Mouse (Mus musculus) intestine, embryonic 15.5 days (tissue): Measurements from ENCODE around the gene Gch1. TPM values are rescaled to one million over a fixed set of nuclear protein-coding genes. Genes with fewer than 3 reads are reported as not detected.

ENCODE experiments used
- ATAC-seq: fragments of 200-750 bp; cut with Nextera tagmentation; 2 replicates; pipeline ENCODE4 v1.8.0; 2017; ENCODE audit warnings: moderate TSS enrichment, moderate library complexity
- H3K27ac ChIP-seq: fragments of 300-500 bp; sonication (generic); 2 replicates; pipeline ENCODE4 v1.5.1; 2015; ENCODE audit warnings: mild to moderate bottlenecking, inconsistent platforms
- H3K27me3 ChIP-seq: fragments of 300-500 bp; sonication (generic); replicated peaks from 2 replicates; pipeline ENCODE4 v1.6.1; 2015; ENCODE audit warnings: inconsistent platforms
- H3K36me3 ChIP-seq: fragments of 300-500 bp; sonication (generic); 2 replicates; pipeline ENCODE4 v1.6.1; 2015; ENCODE audit warnings: inconsistent platforms
- H3K4me1 ChIP-seq: fragments of 300-500 bp; sonication (generic); replicated peaks from 2 replicates; pipeline ENCODE4 v1.6.1; 2015; ENCODE audit warnings: inconsistent platforms
- H3K4me2 ChIP-seq: fragments of 300-500 bp; sonication (generic); replicated peaks from 2 replicates; pipeline ENCODE4 v1.6.1; 2015; ENCODE audit warnings: mild to moderate bottlenecking, inconsistent platforms
- H3K4me3 ChIP-seq: fragments of 300-500 bp; sonication (generic); replicated peaks from 2 replicates; pipeline ENCODE4 v1.5.1; 2015; ENCODE audit warnings: inconsistent platforms
- H3K9ac ChIP-seq: fragments of 300-500 bp; sonication (generic); 2 replicates; pipeline ENCODE4 v1.6.1; 2015; ENCODE audit warnings: inconsistent platforms
- H3K9me3 ChIP-seq: fragments of 300-500 bp; sonication (generic); 2 replicates; pipeline ENCODE4 v1.6.1; 2016; ENCODE audit warnings: inconsistent platforms
- WGBS: fragments of 180-500 bp; shearing (Covaris S2); methylation state at CpG from one replicate; pipeline ENCODE4 v1.1.7; 2015; 5-methylcytosine and 5-hydroxymethylcytosine counted together
- polyA plus RNA-seq: library from polyadenylated mRNA; unstranded; fragments of >200 nt; fragmentation: Nextera tagmentation; extraction: Ambion mirVana; gene quantifications from 2 replicates; pipeline ENCODE4 v1.2.1, GENCODE M21; 2015

The Gch1 gene
- polyA plus RNA-seq, result 10.4 and 11.1 TPM in 2 replicates

DNA sequence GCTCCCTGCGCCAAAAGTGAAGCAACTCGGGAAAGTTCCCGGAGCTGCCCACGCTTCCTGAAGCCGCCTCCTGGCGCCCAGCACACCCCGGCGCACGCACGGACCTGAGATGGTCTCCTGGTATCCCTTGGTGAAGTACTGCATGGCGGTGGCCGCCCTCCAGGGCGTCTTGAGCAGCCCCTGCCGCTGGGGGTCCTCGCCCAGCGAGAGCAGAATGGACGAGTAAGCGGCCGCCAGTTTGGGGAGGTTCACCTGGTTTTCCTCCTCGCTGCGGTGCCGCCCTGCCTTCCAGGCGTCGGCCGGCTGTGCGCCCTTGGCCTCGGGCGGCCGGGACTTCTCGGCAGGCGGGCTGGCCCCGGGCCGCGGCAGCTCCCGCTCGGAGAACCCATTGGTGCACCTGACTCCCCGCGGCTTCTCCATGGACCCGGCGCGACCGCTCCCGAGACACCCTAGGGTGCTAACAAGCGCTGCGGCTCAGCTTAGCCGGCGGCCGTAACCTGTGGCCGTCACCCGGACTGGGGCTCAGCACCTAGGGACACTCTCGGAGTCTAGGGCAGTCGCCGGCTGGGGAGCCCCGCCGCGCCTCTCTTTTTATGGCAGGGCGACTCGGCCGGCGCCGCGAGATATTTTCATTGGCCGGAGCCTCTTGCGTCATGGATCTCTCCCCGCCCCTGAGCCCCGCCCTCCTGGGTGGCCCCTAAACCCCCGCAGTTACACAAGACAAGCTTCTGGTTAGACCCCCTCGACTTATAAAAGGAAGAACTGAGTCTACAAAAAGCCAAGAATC lies at the start of gene Gch1:
Gene Gch1 (minus strand): TSS at position 566 of the 787 bp plus-strand sequence.
- Histone ChIP-seq H3K27ac (0 out of 2 replicates have a peak within 1 kb of the TSS, but pooled peaks have one; percentile 54), H3K4me3 (peak within 1 kb of the TSS; percentile 67), H3K4me1 (peaks cover 9% of the 10 kb centered on the region; the same call in 1 of the 2 replicates), H3K27me3 (no peaks in the 10 kb centered on the region), H3K9ac (peak within 1 kb of the TSS; percentile 56), H3K9me3 (no peaks in the 10 kb centered on the region), H3K4me2 (peak within 1 kb of the TSS; percentile 97), H3K36me3 (no peaks in the 10 kb centered on the region)
- WGBS, result under 1% methylated on average over 68 of the region's 68 CpGs
- peak; percentile 92 for ATAC-seq

DNA sequence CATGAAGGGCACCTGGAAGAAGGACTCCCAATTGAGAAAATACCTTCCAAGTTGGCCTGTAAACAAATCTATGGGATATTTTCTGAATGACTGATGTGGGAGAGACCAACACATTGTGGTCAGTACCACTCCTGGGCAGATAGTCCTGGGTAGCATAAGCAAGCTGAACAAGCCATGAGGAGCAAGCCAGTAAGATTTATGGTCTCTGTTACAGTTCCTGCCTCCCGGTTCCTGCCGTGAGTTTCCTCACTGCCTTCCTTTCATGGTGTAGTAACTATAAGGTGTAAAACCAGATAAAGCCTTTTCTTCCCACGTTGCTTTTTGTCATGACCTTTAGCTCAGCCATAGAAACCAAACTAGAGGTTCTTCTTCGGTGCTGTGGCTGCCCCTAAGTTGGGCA lies 48.1 kb upstream of the Gch1 start:
- Histone ChIP-seq H3K4me2 (no peak overlapping the region), H3K9ac (no peak overlapping the region), H3K4me1 (no peaks in the 10 kb centered on the region), H3K27me3 (no peaks in the 10 kb centered on the region), H3K27ac (no peak overlapping the region), H3K4me3 (no peak overlapping the region), H3K36me3 (peaks cover 4% of the 10 kb centered on the region; the same call in 1 of the 2 replicates), H3K9me3 (no peaks in the 10 kb centered on the region)
- WGBS, result 84% methylated on average over 4 of the region's 4 CpGs
- ATAC-seq, result no peak

DNA sequence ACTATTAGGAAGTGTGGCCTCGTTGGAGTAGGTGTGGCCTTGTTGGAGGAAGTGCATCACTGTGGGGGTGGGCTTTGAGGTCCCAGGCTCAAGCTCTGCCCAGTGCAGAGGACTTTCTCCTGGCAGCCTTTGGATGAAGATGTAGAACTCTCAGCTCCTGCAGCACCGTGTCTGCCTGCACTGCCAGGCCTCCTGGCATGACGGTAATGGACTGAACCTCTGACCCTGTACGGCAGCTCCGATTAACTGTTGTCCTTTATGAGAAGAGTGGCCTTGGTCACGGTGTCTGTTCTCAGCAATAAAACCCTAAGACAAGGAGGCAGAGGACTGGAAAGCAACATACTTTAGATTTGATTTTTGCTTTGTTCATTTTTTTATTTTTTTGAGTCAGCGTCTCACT lies 47.3 kb upstream of the Gch1 start:
- Histone ChIP-seq H3K27ac (no peak overlapping the region), H3K9ac (no peak overlapping the region), H3K27me3 (no peaks in the 10 kb centered on the region), H3K4me3 (no peak overlapping the region), H3K36me3 (peaks cover 4% of the 10 kb centered on the region; the same call in 1 of the 2 replicates), H3K9me3 (no peaks in the 10 kb centered on the region), H3K4me1 (no peaks in the 10 kb centered on the region), H3K4me2 (no peak overlapping the region)
- ATAC-seq, result no peak
- 92% methylated on average over 7 of the region's 7 CpGs for WGBS

- Histone ChIP-seq H3K36me3 (no peaks in the 10 kb centered on the region), H3K27me3 (no peaks in the 10 kb centered on the region), H3K9me3 (no peaks in the 10 kb centered on the region), H3K4me3 (no peak overlapping the region), H3K4me2 (no peak overlapping the region), H3K27ac (no peak overlapping the region), H3K4me1 (no peaks in the 10 kb centered on the region), H3K9ac (no peak overlapping the region)
- no peak for ATAC-seq
- 63% methylated on average over 5 of the region's 5 CpGs for WGBS
Observed at GRCm38 (mm10) chr14:47234526-47235250, 45.5 kb upstream of the Gch1 start.

DNA sequence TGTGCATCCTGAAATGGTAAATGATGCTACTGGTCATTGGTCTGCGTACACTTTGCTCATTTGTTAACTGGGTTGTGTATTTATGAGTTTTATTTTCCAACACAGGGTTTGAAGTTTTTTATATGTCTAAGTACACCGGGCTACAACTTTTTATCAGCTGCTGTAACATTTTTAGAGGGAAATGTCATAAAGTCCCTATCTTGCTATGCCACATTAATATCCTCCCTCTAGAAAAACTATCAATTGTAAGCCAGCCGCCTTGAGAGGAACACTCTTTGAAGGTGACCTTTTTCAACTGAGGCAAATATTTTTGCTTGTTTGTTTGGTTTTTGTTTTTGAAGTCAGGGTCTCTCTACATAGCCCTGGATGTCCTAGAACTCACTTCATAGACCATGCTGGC lies 44.8 kb upstream of the Gch1 start:
- Histone ChIP-seq H3K4me3 (no peak overlapping the region), H3K36me3 (no peaks in the 10 kb centered on the region), H3K4me1 (no peaks in the 10 kb centered on the region), H3K9ac (no peak overlapping the region), H3K27me3 (no peaks in the 10 kb centered on the region), H3K4me2 (no peak overlapping the region), H3K27ac (no peak overlapping the region), H3K9me3 (no peaks in the 10 kb centered on the region)
- 90% methylated on average over 3 of the region's 3 CpGs for WGBS
- ATAC-seq, result no peak

- H3K4me1 ChIP-seq, result no peaks in the 10 kb centered on the region
- H3K27ac ChIP-seq, result no peak overlapping the region
- WGBS, result 62% methylated on average over 2 of the region's 2 CpGs
- H3K9me3 ChIP-seq, result no peaks in the 10 kb centered on the region
- no peak for ATAC-seq
- no peaks in the 10 kb centered on the region for H3K27me3 ChIP-seq
- no peak overlapping the region for H3K4me3 ChIP-seq
- H3K9ac ChIP-seq, result no peak overlapping the region
- no peak overlapping the region for H3K4me2 ChIP-seq
- H3K36me3 ChIP-seq, result no peaks in the 10 kb centered on the region
Observed at GRCm38 (mm10) chr14:47233602-47234001, 44.4 kb upstream of the Gch1 start.

DNA sequence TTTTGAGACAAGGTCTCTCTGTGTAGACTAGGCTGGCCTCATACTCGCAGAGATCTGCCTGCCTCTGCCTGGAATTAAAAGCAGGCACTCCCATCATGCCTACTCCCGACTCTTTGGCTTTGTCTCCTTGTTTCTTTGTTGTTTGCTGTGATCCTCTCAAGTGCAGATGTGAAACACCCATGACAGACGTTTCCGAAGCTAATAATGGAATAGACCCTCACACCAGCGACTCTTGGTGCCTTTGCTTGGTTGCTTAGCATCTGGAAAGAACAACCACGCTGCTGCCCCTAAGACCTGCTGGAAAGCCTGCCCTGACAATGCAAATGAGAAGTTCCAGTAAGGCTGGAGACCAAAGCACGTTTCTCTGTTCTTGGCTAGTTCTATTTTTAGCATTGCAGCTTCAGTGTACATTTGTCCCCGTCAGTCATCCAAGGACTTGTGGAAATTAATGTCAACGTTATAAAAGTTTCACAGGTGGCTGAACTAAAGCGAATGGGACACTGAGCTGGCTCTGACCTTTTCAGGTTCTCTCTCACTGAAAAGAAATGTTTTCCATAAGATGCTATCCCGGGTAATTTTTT lies 40.7 kb upstream of the Gch1 start:
- WGBS, result 68% methylated on average over 11 of the region's 11 CpGs
- ATAC-seq, result no peak

DNA sequence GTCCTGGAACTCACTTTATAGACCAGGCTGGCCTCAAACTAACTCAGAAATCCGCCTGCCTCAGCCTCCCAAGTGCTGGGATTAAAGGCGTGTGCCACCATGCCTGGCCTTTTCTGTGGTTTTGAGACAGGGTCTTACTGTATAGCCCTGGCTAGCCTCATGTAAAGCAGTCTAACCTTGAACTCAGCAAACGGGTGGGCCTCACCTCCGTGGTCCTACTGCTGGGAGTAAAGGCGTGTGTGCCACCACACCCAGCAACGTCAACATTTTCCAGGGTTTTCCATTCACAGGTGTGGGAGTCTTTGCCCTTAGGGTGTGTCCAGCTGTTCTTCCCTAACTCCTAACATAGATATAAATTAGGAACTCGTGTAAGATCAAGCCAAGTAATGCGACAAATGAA lies 36.7 kb upstream of the Gch1 start:
- Histone ChIP-seq H3K4me2 (no peak overlapping the region), H3K9me3 (no peaks in the 10 kb centered on the region), H3K36me3 (no peaks in the 10 kb centered on the region), H3K27me3 (no peaks in the 10 kb centered on the region), H3K4me1 (no peaks in the 10 kb centered on the region), H3K4me3 (no peak overlapping the region), H3K9ac (no peak overlapping the region), H3K27ac (no peak overlapping the region)
- 84% methylated on average over 8 of the region's 8 CpGs for WGBS
- no peak; the same call in 1 of the 2 replicates for ATAC-seq

More for the DNA sequence above, 40.7 kb upstream of the Gch1 start:
- no peaks in the 10 kb centered on the region for H3K36me3 ChIP-seq
- H3K9ac ChIP-seq, result no peak overlapping the region
- H3K4me1 ChIP-seq, result no peaks in the 10 kb centered on the region
- no peak overlapping the region for H3K4me3 ChIP-seq
- H3K27me3 ChIP-seq, result no peaks in the 10 kb centered on the region
- H3K9me3 ChIP-seq, result no peaks in the 10 kb centered on the region
- no peak overlapping the region for H3K27ac ChIP-seq
- H3K4me2 ChIP-seq, result no peak overlapping the region

- 79% methylated on average over 10 of the region's 10 CpGs for WGBS
- H3K9ac ChIP-seq, result no peak overlapping the region
Observed at GRCm38 (mm10) chr14:47224476-47225325, 35.5 kb upstream of the Gch1 start.

GRCm38 (mm10) chr14:47222631-47223450 lies 33.6 kb upstream of the Gch1 start:
- Histone ChIP-seq H3K27ac (no peak overlapping the region), H3K36me3 (no peaks in the 10 kb centered on the region), H3K9me3 (no peaks in the 10 kb centered on the region), H3K4me2 (no peak overlapping the region), H3K4me1 (no peaks in the 10 kb centered on the region), H3K4me3 (no peak overlapping the region), H3K9ac (no peak overlapping the region), H3K27me3 (no peaks in the 10 kb centered on the region)
- no peak for ATAC-seq
- 73% methylated on average over 11 of the region's 11 CpGs for whole genome bisulfite sequencing

More at GRCm38 (mm10) chr14:47224476-47225325, 35.5 kb upstream of the Gch1 start:
- Histone ChIP-seq H3K4me1 (no peaks in the 10 kb centered on the region), H3K9me3 (no peaks in the 10 kb centered on the region), H3K4me2 (no peak overlapping the region), H3K27ac (no peak overlapping the region), H3K27me3 (no peaks in the 10 kb centered on the region), H3K36me3 (no peaks in the 10 kb centered on the region), H3K4me3 (no peak overlapping the region)
- no peak for ATAC-seq

DNA sequence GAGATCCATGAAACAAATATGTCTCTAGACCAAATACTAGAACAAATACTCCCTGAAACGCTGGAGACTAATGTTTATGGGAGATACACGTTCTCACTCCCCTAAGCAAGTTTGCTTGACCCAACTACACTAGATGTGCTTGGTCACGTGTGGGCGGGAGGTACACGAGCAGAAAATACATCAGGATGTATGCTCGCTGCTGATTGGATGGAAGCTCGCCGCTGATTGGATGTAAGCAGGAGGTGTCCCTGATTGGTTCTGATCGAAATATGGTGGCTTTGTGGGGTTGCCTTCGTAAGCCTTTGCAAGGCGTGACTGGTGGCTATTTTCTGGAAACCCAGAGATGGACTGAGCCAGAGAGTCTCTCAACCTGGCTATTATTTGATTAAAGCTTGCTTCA lies 32.4 kb upstream of the Gch1 start:
- H3K27me3 ChIP-seq, result no peaks in the 10 kb centered on the region
- H3K9me3 ChIP-seq, result no peaks in the 10 kb centered on the region
- H3K4me3 ChIP-seq, result no peak overlapping the region
- no peaks in the 10 kb centered on the region for H3K4me1 ChIP-seq
- 85% methylated on average over 11 of the region's 11 CpGs for WGBS
- H3K4me2 ChIP-seq, result no peak overlapping the region
- no peak overlapping the region for H3K9ac ChIP-seq
- H3K27ac ChIP-seq, result no peak overlapping the region
- H3K36me3 ChIP-seq, result no peaks in the 10 kb centered on the region
- ATAC-seq, result no peak
